Mouse (Mus musculus): Measurements from ENCODE around the gene S100b. TPM values are rescaled to one million over a fixed set of nuclear protein-coding genes. Genes with fewer than 3 reads are reported as not detected.

S100b gene
- polyA plus RNA-seq, 1 experiment from 2014 or later = 0.95 TPM

DNA sequence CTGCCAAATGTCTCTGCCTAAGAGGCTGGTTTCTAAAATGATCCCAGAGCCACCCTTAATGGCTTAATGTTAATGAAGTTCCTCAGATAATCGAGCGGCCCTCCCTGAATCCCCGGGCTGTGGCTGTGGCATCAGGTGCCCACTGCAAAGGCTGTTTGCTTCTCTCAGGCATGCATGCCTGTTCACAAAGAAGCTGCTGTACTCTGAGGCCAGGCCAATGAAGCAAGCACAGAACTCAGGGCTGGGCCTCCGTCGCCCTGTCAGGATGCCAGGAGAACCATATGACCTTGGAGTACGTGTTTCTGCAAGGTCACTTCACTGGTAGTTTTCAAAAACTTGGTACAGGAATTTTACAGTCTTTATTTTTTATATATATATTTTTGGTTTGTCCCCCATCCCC lies 2.0 kb downstream of the S100b start:
- Histone ChIP-seq H3K27ac (ENCODE audit: low read length) (peak overlapping the region; percentile 15; the same call in 1 of the 2 replicates), H3K36me3 (ENCODE audit: control insufficient read depth, insufficient read depth) (no peaks in the 10 kb centered on the region), H3K9me3 (replicated peaks; ENCODE audit: control insufficient read depth, low read length) (no peaks in the 10 kb centered on the region), H3K4me3 (ENCODE audit: low read length) (no peak overlapping the region), H3K4me2 (ENCODE audit: low read depth, low read length) (no peak overlapping the region), H3K9ac (ENCODE audit: low read length) (no peak overlapping the region), H3K4me1 (ENCODE audit: control insufficient read depth, insufficient read depth, low read length) (peaks cover 23% of the 10 kb centered on the region), H3K27me3 (ENCODE audit: control insufficient read depth, insufficient read depth, low read length) (no peaks in the 10 kb centered on the region)
- 55% methylated on average over 6 of the region's 6 CpGs for WGBS
- no peak for ATAC-seq (replicated peaks; ENCODE audit: extremely low read depth, insufficient read depth, low FRiP score)

DNA sequence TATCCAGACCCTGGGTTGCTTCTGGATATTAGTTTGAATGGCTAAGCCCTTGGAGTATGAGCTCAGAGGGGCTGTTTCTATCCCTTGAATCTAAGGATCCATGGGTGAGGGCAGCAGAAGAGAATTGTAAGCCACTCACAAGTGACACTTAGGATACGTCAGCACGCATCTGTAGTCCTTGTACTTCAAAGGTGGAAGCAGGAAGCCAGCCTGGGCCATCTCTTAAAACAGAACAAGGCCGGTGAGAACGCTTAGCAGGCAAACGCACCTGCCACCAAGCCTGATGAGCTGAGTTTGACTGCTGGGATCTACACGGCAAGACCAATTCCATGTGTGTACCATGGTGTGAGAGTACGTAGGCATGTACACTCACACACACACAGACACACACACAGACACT lies 3.6 kb downstream of the S100b start:
- no peaks in the 10 kb centered on the region for H3K27me3 ChIP-seq (ENCODE audit: control insufficient read depth, insufficient read depth, low read length)
- no peak overlapping the region for H3K4me2 ChIP-seq (ENCODE audit: low read depth, low read length)
- 76% methylated on average over 7 of the region's 7 CpGs for WGBS
- H3K9me3 ChIP-seq (replicated peaks; ENCODE audit: control insufficient read depth, low read length) = no peaks in the 10 kb centered on the region
- H3K4me3 ChIP-seq (ENCODE audit: low read length) = no peak overlapping the region
- no peak for ATAC-seq (replicated peaks; ENCODE audit: extremely low read depth, insufficient read depth, low FRiP score)
- H3K36me3 ChIP-seq (ENCODE audit: control insufficient read depth, insufficient read depth) = no peaks in the 10 kb centered on the region
- H3K4me1 ChIP-seq (ENCODE audit: control insufficient read depth, insufficient read depth, low read length) = peaks cover 23% of the 10 kb centered on the region
- H3K27ac ChIP-seq (ENCODE audit: low read length) = peak overlapping the region; percentile 88
- H3K9ac ChIP-seq (ENCODE audit: low read length) = no peak overlapping the region

DNA sequence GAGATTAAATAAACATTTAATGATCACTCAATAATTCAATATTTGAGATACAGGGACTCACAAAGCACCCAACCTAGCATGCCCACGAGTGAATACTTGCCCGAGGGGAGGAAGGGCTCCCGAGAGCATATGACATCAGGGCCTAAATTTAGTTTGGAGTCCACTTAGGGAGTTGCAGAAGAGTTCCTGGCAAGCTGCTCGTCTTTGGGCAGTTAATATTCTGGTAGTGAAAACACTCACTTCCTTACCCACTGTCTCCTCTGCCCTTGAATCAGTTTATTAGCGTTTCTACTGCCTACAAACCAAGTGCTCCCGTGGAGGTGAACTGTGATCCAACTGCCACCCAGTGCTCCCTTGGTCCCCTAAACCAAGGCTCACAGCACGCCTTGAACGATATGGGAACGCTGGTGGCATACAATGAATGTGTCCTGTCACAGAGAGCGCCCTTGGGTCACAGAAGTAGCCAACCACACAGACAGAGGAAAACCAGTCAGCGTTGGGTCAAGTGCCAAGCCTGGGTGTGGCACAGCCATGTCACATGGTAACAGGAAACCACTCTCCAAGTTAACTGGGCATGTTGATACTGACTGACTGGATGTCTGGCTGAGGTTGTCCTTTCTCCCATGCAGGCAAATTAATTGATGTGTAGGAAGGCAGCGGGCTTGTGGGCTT lies 4.2 kb downstream of the S100b start:
- H3K27ac ChIP-seq (ENCODE audit: low read length) = peak overlapping the region; percentile 88
- no peaks in the 10 kb centered on the region for H3K27me3 ChIP-seq (ENCODE audit: control insufficient read depth, insufficient read depth, low read length)
- ATAC-seq (replicated peaks; ENCODE audit: extremely low read depth, insufficient read depth, low FRiP score) = peak; percentile 74
- H3K36me3 ChIP-seq (ENCODE audit: control insufficient read depth, insufficient read depth) = no peaks in the 10 kb centered on the region
- H3K9ac ChIP-seq (ENCODE audit: low read length) = 0 out of 2 replicates have a peak overlapping the region, but pooled peaks have one; percentile 15
- 40% methylated on average over 12 of the region's 12 CpGs for WGBS
- peaks cover 23% of the 10 kb centered on the region for H3K4me1 ChIP-seq (ENCODE audit: control insufficient read depth, insufficient read depth, low read length)
- no peak overlapping the region for H3K4me2 ChIP-seq (ENCODE audit: low read depth, low read length)
- no peak overlapping the region for H3K4me3 ChIP-seq (ENCODE audit: low read length)
- H3K9me3 ChIP-seq (replicated peaks; ENCODE audit: control insufficient read depth, low read length) = no peaks in the 10 kb centered on the region

DNA sequence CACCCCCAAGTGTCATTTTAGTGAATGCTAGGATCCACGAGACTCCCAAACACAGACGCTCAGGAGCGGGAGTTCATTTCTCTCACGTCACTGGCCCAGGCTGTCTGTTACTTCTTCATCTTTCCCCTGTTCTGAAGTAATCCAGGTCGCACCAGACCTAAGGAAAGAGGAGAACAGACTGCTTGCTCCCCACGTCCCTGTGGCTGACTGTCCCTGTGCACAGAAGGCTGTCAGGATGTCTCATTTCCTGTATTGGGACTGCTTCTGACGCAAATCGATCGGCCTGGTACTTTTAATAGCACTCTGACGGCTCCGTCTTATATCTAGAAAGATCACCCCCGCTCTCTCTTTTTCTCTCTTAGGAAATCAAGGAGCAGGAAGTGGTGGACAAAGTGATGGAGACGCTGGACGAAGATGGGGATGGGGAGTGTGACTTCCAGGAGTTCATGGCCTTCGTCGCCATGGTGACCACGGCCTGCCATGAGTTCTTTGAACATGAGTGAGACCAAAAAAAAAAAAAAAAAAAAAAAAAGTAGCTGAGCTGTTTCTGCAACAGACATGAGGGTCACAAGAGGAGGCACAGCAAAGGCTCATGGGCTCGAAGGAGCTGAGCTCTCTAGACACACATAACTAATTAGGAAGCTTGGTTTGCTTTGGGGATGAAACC lies 6.0 kb downstream of the S100b start:
- Histone ChIP-seq H3K4me1 (ENCODE audit: control insufficient read depth, insufficient read depth, low read length) (peaks cover 20% of the 10 kb centered on the region), H3K27me3 (ENCODE audit: control insufficient read depth, insufficient read depth, low read length) (no peaks in the 10 kb centered on the region), H3K9ac (ENCODE audit: low read length) (no peak overlapping the region), H3K27ac (ENCODE audit: low read length) (no peak overlapping the region), H3K4me3 (ENCODE audit: low read length) (no peak overlapping the region), H3K36me3 (ENCODE audit: control insufficient read depth, insufficient read depth) (no peaks in the 10 kb centered on the region; the same call in 1 of the 2 replicates), H3K4me2 (ENCODE audit: low read depth, low read length) (no peak overlapping the region), H3K9me3 (replicated peaks; ENCODE audit: control insufficient read depth, low read length) (no peaks in the 10 kb centered on the region)
- no peak for ATAC-seq (replicated peaks; ENCODE audit: extremely low read depth, insufficient read depth, low FRiP score)
- 70% methylated on average over 18 of the region's 18 CpGs for WGBS

DNA sequence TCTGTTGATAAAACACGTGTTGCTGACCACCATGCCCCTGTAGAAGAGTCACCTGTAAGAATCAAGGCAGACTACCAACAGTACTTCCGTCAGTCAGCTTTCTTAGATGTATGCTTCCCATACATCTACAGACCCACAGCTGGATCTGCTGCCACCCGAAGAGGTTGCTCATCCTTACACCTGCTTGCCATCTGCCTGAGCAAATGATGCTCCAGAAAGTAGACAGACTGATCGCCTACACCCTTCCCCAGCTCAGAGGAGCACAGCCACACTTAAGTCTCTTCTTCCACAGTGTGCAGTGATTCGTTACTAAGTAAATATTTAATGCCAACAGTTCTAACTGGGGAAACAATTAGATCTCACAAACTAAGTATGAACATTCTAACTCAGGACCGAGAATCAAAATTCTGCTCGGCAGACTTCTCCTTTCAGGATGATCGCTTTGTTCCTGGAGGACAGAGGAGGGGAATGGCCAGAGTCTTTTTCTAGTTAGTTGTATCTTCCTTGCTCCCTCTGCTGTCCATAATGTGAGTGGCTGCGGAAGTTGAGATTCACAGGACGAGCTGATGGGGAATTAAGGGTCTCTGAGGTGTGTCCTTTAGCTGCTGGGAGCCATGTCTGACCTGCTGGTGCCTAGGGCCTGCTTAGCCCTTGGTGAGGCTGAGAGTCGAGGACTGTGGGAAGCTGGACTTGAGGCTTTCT lies 6.9 kb downstream of the S100b start:
- H3K4me2 ChIP-seq (ENCODE audit: low read depth, low read length) = no peak overlapping the region
- H3K27ac ChIP-seq (ENCODE audit: low read length) = no peak overlapping the region
- H3K9ac ChIP-seq (ENCODE audit: low read length) = no peak overlapping the region
- WGBS = 53% methylated on average over 11 of the region's 11 CpGs
- H3K4me1 ChIP-seq (ENCODE audit: control insufficient read depth, insufficient read depth, low read length) = peaks cover 20% of the 10 kb centered on the region
- H3K36me3 ChIP-seq (ENCODE audit: control insufficient read depth, insufficient read depth) = peaks cover 7% of the 10 kb centered on the region
- no peaks in the 10 kb centered on the region for H3K9me3 ChIP-seq (replicated peaks; ENCODE audit: control insufficient read depth, low read length)
- H3K27me3 ChIP-seq (ENCODE audit: control insufficient read depth, insufficient read depth, low read length) = no peaks in the 10 kb centered on the region
- no peak overlapping the region for H3K4me3 ChIP-seq (ENCODE audit: low read length)
- no peak for ATAC-seq (replicated peaks; ENCODE audit: extremely low read depth, insufficient read depth, low FRiP score)

DNA sequence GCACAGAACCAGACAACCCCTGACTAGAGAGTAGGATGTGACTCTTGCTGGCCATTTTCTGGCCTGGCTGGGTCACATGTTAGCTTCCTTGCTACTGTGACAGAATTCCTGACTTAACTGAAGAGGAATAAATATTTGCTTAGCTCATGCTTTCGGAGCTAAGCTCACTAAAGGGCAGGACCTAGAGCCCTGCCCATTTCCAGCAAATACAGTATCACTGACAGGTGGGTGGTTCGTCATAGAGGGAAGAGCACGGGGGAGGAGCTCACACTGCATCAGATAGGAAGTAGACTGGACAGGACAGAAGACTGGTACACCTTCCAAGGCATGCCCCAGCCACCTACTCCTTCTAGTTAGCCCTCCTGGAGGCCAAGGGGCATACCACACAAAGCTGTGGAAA lies 7.8 kb downstream of the S100b start:
- H3K4me2 ChIP-seq (ENCODE audit: low read depth, low read length) = no peak overlapping the region
- no peak overlapping the region for H3K9ac ChIP-seq (ENCODE audit: low read length)
- H3K9me3 ChIP-seq (replicated peaks; ENCODE audit: control insufficient read depth, low read length) = no peaks in the 10 kb centered on the region
- no peaks in the 10 kb centered on the region for H3K27me3 ChIP-seq (ENCODE audit: control insufficient read depth, insufficient read depth, low read length)
- H3K4me1 ChIP-seq (ENCODE audit: control insufficient read depth, insufficient read depth, low read length) = peaks cover 17% of the 10 kb centered on the region
- H3K36me3 ChIP-seq (ENCODE audit: control insufficient read depth, insufficient read depth) = peaks cover 16% of the 10 kb centered on the region
- H3K4me3 ChIP-seq (ENCODE audit: low read length) = no peak overlapping the region
- WGBS = 65% methylated on average over 3 of the region's 3 CpGs
- H3K27ac ChIP-seq (ENCODE audit: low read length) = no peak overlapping the region
- no peak for ATAC-seq (replicated peaks; ENCODE audit: extremely low read depth, insufficient read depth, low FRiP score)

DNA sequence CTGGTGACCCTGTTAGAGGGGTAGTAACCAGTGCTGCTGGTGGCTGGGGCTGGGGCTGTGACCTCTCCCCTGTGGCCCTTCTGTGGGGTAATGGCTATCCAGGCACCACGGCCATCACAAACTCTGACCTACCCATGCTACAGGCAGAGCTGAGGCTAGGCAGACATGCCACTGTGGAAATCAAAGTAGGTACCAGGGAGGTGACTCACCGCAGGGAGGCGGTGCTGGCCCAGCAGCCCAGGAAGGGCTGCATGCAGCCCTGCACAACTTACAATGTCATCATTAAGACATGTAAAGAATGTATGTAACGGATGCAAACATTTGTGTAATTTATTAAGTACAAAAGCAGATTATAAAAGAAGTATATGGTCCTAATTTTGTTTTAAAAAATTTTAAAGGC lies 8.8 kb downstream of the S100b start:
- H3K27me3 ChIP-seq (ENCODE audit: control insufficient read depth, insufficient read depth, low read length) = no peaks in the 10 kb centered on the region
- peaks cover 11% of the 10 kb centered on the region for H3K4me1 ChIP-seq (ENCODE audit: control insufficient read depth, insufficient read depth, low read length)
- H3K9me3 ChIP-seq (replicated peaks; ENCODE audit: control insufficient read depth, low read length) = no peaks in the 10 kb centered on the region
- no peak overlapping the region for H3K4me2 ChIP-seq (ENCODE audit: low read depth, low read length)
- no peak for ATAC-seq (replicated peaks; ENCODE audit: extremely low read depth, insufficient read depth, low FRiP score)
- peaks cover 20% of the 10 kb centered on the region for H3K36me3 ChIP-seq (ENCODE audit: control insufficient read depth, insufficient read depth)
- WGBS = 58% methylated on average over 4 of the region's 4 CpGs
- H3K4me3 ChIP-seq (ENCODE audit: low read length) = no peak overlapping the region
- H3K27ac ChIP-seq (ENCODE audit: low read length) = no peak overlapping the region
- H3K9ac ChIP-seq (ENCODE audit: low read length) = no peak overlapping the region

DNA sequence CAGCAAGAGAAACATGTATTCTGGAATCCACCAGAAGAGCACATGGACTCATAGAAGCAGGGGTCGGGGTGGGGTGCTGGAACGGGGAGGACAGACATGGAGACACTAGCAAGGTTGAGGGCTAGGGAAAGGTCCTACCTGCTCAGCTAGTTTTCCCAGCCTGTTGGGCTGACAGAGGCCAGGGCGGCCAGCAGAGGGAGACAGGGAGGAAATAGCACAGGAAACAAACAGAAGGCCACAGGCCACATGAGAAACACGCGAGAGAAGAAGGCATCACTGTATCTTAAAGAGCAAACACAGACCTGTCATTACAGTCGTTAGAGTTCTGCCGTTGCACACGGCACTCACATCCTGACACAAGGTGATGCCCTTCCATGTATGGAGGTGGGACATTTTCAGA lies 17.6 kb downstream of the S100b start:
- Histone ChIP-seq H3K4me2 (ENCODE audit: low read depth, low read length) (no peak overlapping the region), H3K9ac (ENCODE audit: low read length) (no peak overlapping the region), H3K4me1 (ENCODE audit: control insufficient read depth, insufficient read depth, low read length) (no peaks in the 10 kb centered on the region), H3K27ac (ENCODE audit: low read length) (no peak overlapping the region), H3K9me3 (replicated peaks; ENCODE audit: control insufficient read depth, low read length) (no peaks in the 10 kb centered on the region), H3K27me3 (ENCODE audit: control insufficient read depth, insufficient read depth, low read length) (no peaks in the 10 kb centered on the region), H3K36me3 (ENCODE audit: control insufficient read depth, insufficient read depth) (peaks cover 59% of the 10 kb centered on the region), H3K4me3 (ENCODE audit: low read length) (no peak overlapping the region)
- no peak for ATAC-seq (replicated peaks; ENCODE audit: extremely low read depth, insufficient read depth, low FRiP score)
- 40% methylated on average over 8 of the region's 8 CpGs for WGBS

DNA sequence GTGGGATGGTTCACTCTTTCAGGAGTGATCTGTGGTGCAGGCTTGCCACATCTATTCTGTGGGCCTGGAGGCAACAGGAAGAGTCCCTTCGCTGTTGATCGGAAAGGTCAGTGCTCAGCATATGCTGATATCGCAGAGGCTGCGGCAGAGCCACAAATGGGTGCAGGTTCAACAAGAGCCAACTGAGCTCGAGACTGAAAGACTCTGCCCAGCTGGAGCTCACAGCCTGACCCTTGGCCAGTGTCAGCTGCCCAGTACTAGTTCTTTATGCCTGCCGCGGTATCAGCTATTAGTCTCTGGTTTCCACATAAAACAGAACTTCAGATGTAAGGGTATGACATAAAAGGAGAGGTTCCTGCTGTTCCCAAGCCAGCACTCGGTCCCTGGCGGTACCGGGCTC lies 21.6 kb downstream of the S100b start:
- 75% methylated on average over 10 of the region's 10 CpGs for WGBS
- Histone ChIP-seq H3K4me2 (ENCODE audit: low read depth, low read length) (no peak overlapping the region), H3K9me3 (replicated peaks; ENCODE audit: control insufficient read depth, low read length) (no peaks in the 10 kb centered on the region), H3K9ac (ENCODE audit: low read length) (no peak overlapping the region), H3K36me3 (ENCODE audit: control insufficient read depth, insufficient read depth) (peaks cover 58% of the 10 kb centered on the region), H3K4me3 (ENCODE audit: low read length) (no peak overlapping the region), H3K27ac (ENCODE audit: low read length) (no peak overlapping the region), H3K27me3 (ENCODE audit: control insufficient read depth, insufficient read depth, low read length) (no peaks in the 10 kb centered on the region), H3K4me1 (ENCODE audit: control insufficient read depth, insufficient read depth, low read length) (no peaks in the 10 kb centered on the region)
- no peak for ATAC-seq (replicated peaks; ENCODE audit: extremely low read depth, insufficient read depth, low FRiP score)
